Mouse (Mus musculus) heart, postnatal 36 days (tissue): ENCODE data around the gene Atp8a1. TPM values are rescaled to one million over a fixed set of nuclear protein-coding genes. Genes with fewer than 3 reads are reported as not detected.
"Not testable (repeated sequence)": the region's sequence is repeated elsewhere in the genome, so short reads cannot be mapped to it uniquely, and the experiment has no call there.

Source experiments
- DNase-seq, 2 experiments: peaks; one replicate each; pipeline ENCODE4 v3.0.0; 2021 to 2022
- intact Hi-C: fragments of 180-260 bp; cut with DNase I; formaldehyde crosslinking; loops from one replicate; pipeline ENCODE4 v1.15.1; 2025
- total RNA-seq, 2 experiments: library from RNA; stranded (reverse); gene quantifications; 2 replicates each; pipeline ENCODE4 v1.2.3; 2021

Gene Atp8a1
- total RNA-seq, 2 experiments from 2014 or later, result 24.5 to 24.7 TPM

- DNase-seq, result no peak
- intact Hi-C loops, result no loop called here
Observed at GRCm38 (mm10) chr5:67831293-67832147, 15.7 kb downstream of the Atp8a1 start.

- intact Hi-C loops, result no loop called here
- DNase-seq, result no peak
Observed at GRCm38 (mm10) chr5:67828356-67828755, 18.9 kb downstream of the Atp8a1 start.

GRCm38 (mm10) chr5:67826935-67827334 is 20.3 kb downstream of the Atp8a1 start:
- intact Hi-C loops, result no loop called here
- DNase-seq, result no peak

- intact Hi-C loops, result no loop called here
- DNase-seq, result no peak
Observed at GRCm38 (mm10) chr5:67826278-67826677, 21.0 kb downstream of the Atp8a1 start.

GRCm38 (mm10) chr5:67824600-67824999 is 22.6 kb downstream of the Atp8a1 start:
- DNase-seq, result no peak
- intact Hi-C loops, result no loop called here

GRCm38 (mm10) chr5:67823771-67824170 is 23.5 kb downstream of the Atp8a1 start:
- intact Hi-C loops, result no loop called here
- DNase-seq, result no peak

GRCm38 (mm10) chr5:67822619-67823018 is 24.6 kb downstream of the Atp8a1 start:
- intact Hi-C loops, result no loop called here
- DNase-seq, result no peak

- peak; percentile 30 to 41 for DNase-seq
- intact Hi-C loops, result no loop called here
Observed at GRCm38 (mm10) chr5:67821987-67822401, 25.2 kb downstream of the Atp8a1 start.

GRCm38 (mm10) chr5:67821185-67821584 is 26.0 kb downstream of the Atp8a1 start:
- intact Hi-C loops, result no loop called here
- no peak for DNase-seq

GRCm38 (mm10) chr5:67819451-67819850 is 27.8 kb downstream of the Atp8a1 start:
- DNase-seq, result no peak
- intact Hi-C loops, result no loop called here

- no peak for DNase-seq
- intact Hi-C loops, result no loop called here
Observed at GRCm38 (mm10) chr5:67815572-67816325, 31.5 kb downstream of the Atp8a1 start.

- intact Hi-C loops, DNase-seq: not testable (repeated sequence)
Observed at GRCm38 (mm10) chr5:67815060-67815459, 32.2 kb downstream of the Atp8a1 start.

GRCm38 (mm10) chr5:67814437-67814965 is 32.7 kb downstream of the Atp8a1 start:
- DNase-seq, result no peak

GRCm38 (mm10) chr5:67813334-67813733 is 33.9 kb downstream of the Atp8a1 start:
- DNase-seq, result no peak
- intact Hi-C loops, result no loop called here

More at GRCm38 (mm10) chr5:67814437-67814965, 32.7 kb downstream of the Atp8a1 start:
- intact Hi-C loops, result no loop called here

GRCm38 (mm10) chr5:67802174-67803030 is 44.8 kb downstream of the Atp8a1 start:
- intact Hi-C loops, result no loop called here
- no peak for DNase-seq

GRCm38 (mm10) chr5:67800801-67801200 is 46.4 kb downstream of the Atp8a1 start:
- no peak for DNase-seq
- intact Hi-C loops, result no loop called here

GRCm38 (mm10) chr5:67799785-67800184 is 47.4 kb downstream of the Atp8a1 start:
- no peak for DNase-seq
- intact Hi-C loops, result loop anchor here (5.0 kb wide), 2 partner anchors 42 to 143 kb away; partner anchors contain the start of gene Gm5108

GRCm38 (mm10) chr5:67798348-67798747 is 48.9 kb downstream of the Atp8a1 start:
- intact Hi-C loops, result loop anchor here (1.0 to 5.0 kb wide), 3 partner anchors 41 to 144 kb away; partner anchors contain the start of genes Atp8a1 and Gm5108
- DNase-seq, result no peak

GRCm38 (mm10) chr5:67797006-67797958 is 50.0 kb downstream of the Atp8a1 start:
- DNase-seq, result peak; percentile 47 to 57
- intact Hi-C loops, result loop anchor here (5.0 kb wide), 2 partner anchors 40 to 145 kb away; partner anchors contain the start of gene Gm5108
